Mouse (Mus musculus): Measurements from ENCODE around the gene Serpina11. TPM values are rescaled to one million over a fixed set of nuclear protein-coding genes. Genes with fewer than 3 reads are reported as not detected.

The Serpina11 gene
- polyA plus RNA-seq, 1 experiment from 2014 or later = not detected

DNA sequence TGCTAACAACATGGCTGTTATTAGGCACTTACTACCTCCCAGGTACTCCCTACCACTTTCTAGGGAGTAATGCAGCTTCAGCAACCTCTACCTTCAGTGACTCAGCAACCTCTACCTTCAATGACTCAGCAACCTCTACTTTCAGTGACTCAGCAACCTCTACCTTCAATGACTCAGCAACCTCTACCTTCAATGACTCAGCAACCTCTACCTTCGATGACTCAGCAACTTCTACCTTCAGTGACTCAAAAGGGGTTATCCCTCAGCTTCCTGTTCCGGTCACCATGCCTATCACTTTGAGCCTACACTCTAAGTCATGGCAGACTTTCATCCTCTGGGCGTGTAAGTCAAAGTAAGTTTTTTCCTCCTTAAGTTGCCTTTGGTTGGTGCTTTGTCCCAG lies 10.8 kb upstream of the Serpina11 start:
- Histone ChIP-seq H3K4me1 (ENCODE audit: control insufficient read depth, insufficient read depth, low read length) (no peaks in the 10 kb centered on the region), H3K9me3 (ENCODE audit: control insufficient read depth, low read length) (no peaks in the 10 kb centered on the region), H3K27ac (ENCODE audit: low read depth, low read length) (no peak overlapping the region), H3K36me3 (ENCODE audit: control insufficient read depth, insufficient read depth, low read length) (no peaks in the 10 kb centered on the region), H3K4me3 (ENCODE audit: low read depth, low read length) (no peak overlapping the region), H3K4me2 (no peak overlapping the region), H3K9ac (ENCODE audit: low read length) (no peak overlapping the region), H3K27me3 (ENCODE audit: control insufficient read depth, insufficient read depth, low read length) (no peaks in the 10 kb centered on the region)
- 88% methylated on average over 3 of the region's 3 CpGs for WGBS
- DNase-seq (ENCODE audit: low spot score, missing footprints) = no peak
- no peak for ATAC-seq (ENCODE audit: low FRiP score)

DNA sequence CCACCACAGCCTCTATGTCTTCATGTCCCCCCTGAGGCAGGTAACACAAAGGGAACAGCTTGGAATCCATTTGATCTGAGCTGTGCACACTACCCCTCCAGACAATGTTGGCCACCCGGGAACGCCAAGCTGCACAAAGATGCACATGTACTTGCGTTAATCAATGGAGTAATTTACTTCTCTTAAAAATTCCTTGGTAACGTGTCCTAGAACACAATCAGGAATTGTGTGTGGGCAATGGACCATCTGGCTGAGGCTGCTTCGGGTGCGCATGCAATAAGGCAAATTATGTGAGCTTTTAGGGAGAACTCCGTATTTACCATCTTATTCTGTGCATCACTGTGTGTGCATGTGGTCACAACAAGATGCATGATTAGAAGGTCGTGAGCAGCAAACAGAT lies 9.9 kb upstream of the Serpina11 start:
- no peak overlapping the region for H3K4me2 ChIP-seq
- H3K9me3 ChIP-seq (ENCODE audit: control insufficient read depth, low read length) = no peaks in the 10 kb centered on the region
- no peaks in the 10 kb centered on the region for H3K36me3 ChIP-seq (ENCODE audit: control insufficient read depth, insufficient read depth, low read length)
- H3K4me3 ChIP-seq (ENCODE audit: low read depth, low read length) = no peak overlapping the region
- no peak for ATAC-seq (ENCODE audit: low FRiP score)
- DNase-seq (ENCODE audit: low spot score, missing footprints) = no peak
- WGBS = 87% methylated on average over 8 of the region's 8 CpGs
- H3K27ac ChIP-seq (ENCODE audit: low read depth, low read length) = no peak overlapping the region
- H3K27me3 ChIP-seq (ENCODE audit: control insufficient read depth, insufficient read depth, low read length) = no peaks in the 10 kb centered on the region
- no peak overlapping the region for H3K9ac ChIP-seq (ENCODE audit: low read length)
- no peaks in the 10 kb centered on the region for H3K4me1 ChIP-seq (ENCODE audit: control insufficient read depth, insufficient read depth, low read length)

DNA sequence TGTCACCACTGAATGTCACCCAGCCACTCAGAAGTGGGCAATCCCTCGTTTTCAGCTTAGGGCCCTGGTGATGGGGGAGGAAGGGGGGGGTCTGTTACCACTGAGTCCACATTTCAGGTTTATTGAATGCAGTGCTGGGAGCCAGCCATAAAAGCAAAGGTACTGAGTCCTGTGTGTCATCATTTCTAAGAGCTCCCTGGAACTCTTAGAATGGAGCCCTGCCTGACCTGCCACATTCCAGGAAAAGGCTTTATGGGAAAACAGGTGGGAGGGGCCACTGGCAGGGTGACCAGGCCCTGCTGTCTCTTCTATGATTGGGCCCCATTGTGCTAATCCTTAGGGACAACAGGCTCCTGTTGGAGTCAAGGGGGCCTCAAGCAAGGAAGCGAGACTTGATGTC lies 6.8 kb upstream of the Serpina11 start:
- H3K27ac ChIP-seq (ENCODE audit: low read depth, low read length) = no peak overlapping the region
- no peak for ATAC-seq (ENCODE audit: low FRiP score)

DNA sequence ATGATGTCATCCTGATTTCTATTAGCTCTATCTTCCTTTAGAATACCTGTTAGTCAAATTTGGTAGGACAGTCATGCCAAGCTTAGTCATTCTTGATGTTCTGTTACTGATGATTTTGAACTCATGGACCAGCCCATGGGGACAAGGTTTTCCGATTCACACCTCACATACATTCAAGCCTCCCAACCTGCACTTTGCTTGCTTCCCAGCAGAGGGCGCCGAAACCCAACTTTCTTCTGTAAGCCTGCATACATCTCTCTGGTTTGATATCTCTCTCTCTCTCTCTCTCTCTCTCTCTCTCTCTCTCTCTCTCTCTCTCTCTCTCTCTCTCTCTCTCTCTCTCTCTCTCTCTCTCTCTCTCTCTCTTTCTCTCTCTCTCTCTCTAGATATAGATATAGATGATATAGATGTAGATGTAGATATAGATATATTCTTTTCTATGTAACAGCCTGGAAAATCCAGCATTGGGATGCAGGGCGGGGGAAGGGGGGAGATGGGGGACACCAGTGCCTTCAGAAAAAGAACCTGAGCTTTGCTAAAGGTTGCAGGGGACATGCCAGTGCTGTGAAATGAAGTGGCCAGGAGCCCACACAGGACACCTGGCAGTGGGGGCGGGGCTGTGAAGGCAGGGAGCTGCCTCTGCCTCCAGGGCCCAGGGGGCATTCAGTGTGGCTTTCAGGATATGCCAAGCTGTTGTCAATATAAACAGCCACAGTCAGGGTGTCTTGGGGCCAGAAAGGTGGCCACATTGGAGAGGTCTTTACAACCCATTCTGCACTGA lies 5.7 kb upstream of the Serpina11 start:
- Histone ChIP-seq H3K9ac (ENCODE audit: low read length) (no peak overlapping the region), H3K9me3 (ENCODE audit: control insufficient read depth, low read length) (no peaks in the 10 kb centered on the region), H3K27ac (ENCODE audit: low read depth, low read length) (no peak overlapping the region), H3K4me1 (ENCODE audit: control insufficient read depth, insufficient read depth, low read length) (no peaks in the 10 kb centered on the region), H3K4me2 (no peak overlapping the region), H3K27me3 (ENCODE audit: control insufficient read depth, insufficient read depth, low read length) (no peaks in the 10 kb centered on the region), H3K4me3 (ENCODE audit: low read depth, low read length) (no peak overlapping the region), H3K36me3 (ENCODE audit: control insufficient read depth, insufficient read depth, low read length) (no peaks in the 10 kb centered on the region)
- 45% methylated on average over 5 of the region's 5 CpGs for WGBS
- ATAC-seq (ENCODE audit: low FRiP score) (peak; percentile 55; the same call in 1 of the 2 replicates), DNase-seq (ENCODE audit: low spot score, missing footprints) (peak; percentile 97)

More for the DNA sequence above, 6.8 kb upstream of the Serpina11 start:
- Histone ChIP-seq H3K9ac (ENCODE audit: low read length) (no peak overlapping the region), H3K27me3 (ENCODE audit: control insufficient read depth, insufficient read depth, low read length) (no peaks in the 10 kb centered on the region), H3K9me3 (ENCODE audit: control insufficient read depth, low read length) (no peaks in the 10 kb centered on the region), H3K4me1 (ENCODE audit: control insufficient read depth, insufficient read depth, low read length) (no peaks in the 10 kb centered on the region), H3K36me3 (ENCODE audit: control insufficient read depth, insufficient read depth, low read length) (no peaks in the 10 kb centered on the region), H3K4me3 (ENCODE audit: low read depth, low read length) (no peak overlapping the region), H3K4me2 (no peak overlapping the region)
- DNase-seq (ENCODE audit: low spot score, missing footprints) = no peak
- WGBS = 78% methylated on average over 2 of the region's 2 CpGs

DNA sequence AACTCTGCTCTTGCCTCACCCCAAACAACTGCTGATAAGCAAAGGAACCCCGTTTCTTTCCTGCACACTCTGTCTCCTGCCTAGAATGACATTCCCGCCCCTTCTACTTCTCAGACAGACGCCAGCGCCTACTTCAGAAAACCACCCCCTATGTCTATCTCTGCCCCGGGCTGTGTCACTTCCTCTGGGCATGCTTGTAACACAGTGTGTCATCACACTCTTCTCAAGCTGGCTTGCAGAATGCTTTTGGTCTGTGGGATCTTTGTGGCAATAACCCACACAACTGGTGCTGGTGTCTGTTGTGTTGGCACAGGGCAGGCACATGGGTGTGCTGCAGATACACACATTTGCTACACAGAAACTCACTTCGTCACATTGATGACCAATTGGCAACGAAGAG lies 3.2 kb upstream of the Serpina11 start:
- Histone ChIP-seq H3K27me3 (ENCODE audit: control insufficient read depth, insufficient read depth, low read length) (no peaks in the 10 kb centered on the region), H3K4me3 (ENCODE audit: low read depth, low read length) (no peak overlapping the region), H3K27ac (ENCODE audit: low read depth, low read length) (no peak overlapping the region), H3K9me3 (ENCODE audit: control insufficient read depth, low read length) (no peaks in the 10 kb centered on the region), H3K36me3 (ENCODE audit: control insufficient read depth, insufficient read depth, low read length) (no peaks in the 10 kb centered on the region), H3K9ac (ENCODE audit: low read length) (no peak overlapping the region), H3K4me2 (no peak overlapping the region), H3K4me1 (ENCODE audit: control insufficient read depth, insufficient read depth, low read length) (no peaks in the 10 kb centered on the region)
- DNase-seq (ENCODE audit: low spot score, missing footprints) (no peak), ATAC-seq (ENCODE audit: low FRiP score) (no peak)
- WGBS = 85% methylated on average over 7 of the region's 7 CpGs

DNA sequence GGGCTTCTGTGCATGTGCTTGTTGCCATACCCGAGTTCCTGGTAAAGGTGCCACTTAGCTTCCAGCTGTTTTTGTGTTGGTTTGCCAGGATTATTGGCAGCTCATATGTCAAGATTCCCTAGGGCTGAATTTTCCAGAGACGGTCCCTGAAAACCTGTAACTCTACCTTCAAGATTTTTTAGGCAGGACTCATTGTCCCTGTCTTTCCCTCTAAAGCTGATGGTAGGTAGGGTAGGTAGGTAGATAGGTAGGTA lies 316 bp downstream of the Serpina11 start:
- Histone ChIP-seq H3K27me3 (ENCODE audit: control insufficient read depth, insufficient read depth, low read length) (no peaks in the 10 kb centered on the region), H3K4me2 (no peak overlapping the region), H3K4me3 (ENCODE audit: low read depth, low read length) (no peak overlapping the region), H3K36me3 (ENCODE audit: control insufficient read depth, insufficient read depth, low read length) (no peaks in the 10 kb centered on the region), H3K9ac (ENCODE audit: low read length) (no peak overlapping the region), H3K4me1 (ENCODE audit: control insufficient read depth, insufficient read depth, low read length) (no peaks in the 10 kb centered on the region), H3K9me3 (ENCODE audit: control insufficient read depth, low read length) (no peaks in the 10 kb centered on the region), H3K27ac (ENCODE audit: low read depth, low read length) (no peak overlapping the region)
- WGBS = 68% methylated on average over 2 of the region's 2 CpGs
- ATAC-seq (ENCODE audit: low FRiP score) = no peak
- DNase-seq (ENCODE audit: low spot score, missing footprints) = no peak

DNA sequence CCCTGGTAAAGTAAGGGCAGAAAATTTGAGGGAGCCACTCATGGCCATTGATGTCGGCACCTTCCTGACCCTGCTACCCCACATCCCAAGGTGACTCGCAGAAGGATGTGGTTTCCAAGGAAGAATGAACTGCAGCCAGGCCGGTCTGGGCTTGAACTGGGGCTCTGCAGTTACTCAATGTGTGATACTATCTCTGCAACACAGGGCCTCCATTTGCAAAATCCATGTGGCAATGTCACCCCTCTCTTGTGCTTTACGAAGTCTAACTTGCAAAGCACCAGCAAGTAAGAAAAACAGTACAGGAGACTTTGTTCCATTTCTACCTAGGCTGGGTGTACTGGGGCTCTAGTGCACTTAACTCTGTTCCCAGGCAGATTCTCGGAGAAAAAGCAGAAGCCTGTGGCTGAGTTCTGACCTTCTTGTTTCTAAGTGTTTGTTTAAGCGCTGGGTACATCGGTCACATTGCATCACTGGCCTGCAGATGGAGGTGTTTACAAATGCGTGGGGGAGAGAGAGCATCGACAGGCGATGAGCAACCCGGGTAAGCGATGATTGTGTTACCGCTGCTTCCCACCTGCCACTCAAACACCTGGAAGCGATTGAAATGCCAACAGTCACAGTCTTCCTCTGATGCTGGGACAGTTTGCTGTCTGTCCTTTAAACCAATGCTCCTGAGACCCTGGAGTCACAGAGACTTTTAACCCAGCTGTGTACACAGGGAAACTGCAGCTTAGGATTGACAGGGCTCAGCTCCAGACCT lies 823 bp downstream of the Serpina11 start:
- Histone ChIP-seq H3K27me3 (ENCODE audit: control insufficient read depth, insufficient read depth, low read length) (no peaks in the 10 kb centered on the region), H3K4me2 (no peak overlapping the region), H3K9ac (ENCODE audit: low read length) (no peak overlapping the region), H3K4me1 (ENCODE audit: control insufficient read depth, insufficient read depth, low read length) (no peaks in the 10 kb centered on the region), H3K36me3 (ENCODE audit: control insufficient read depth, insufficient read depth, low read length) (no peaks in the 10 kb centered on the region), H3K4me3 (ENCODE audit: low read depth, low read length) (no peak overlapping the region), H3K9me3 (ENCODE audit: control insufficient read depth, low read length) (no peaks in the 10 kb centered on the region), H3K27ac (ENCODE audit: low read depth, low read length) (no peak overlapping the region)
- WGBS = 68% methylated on average over 14 of the region's 14 CpGs
- no peak for DNase-seq (ENCODE audit: low spot score, missing footprints)
- no peak for ATAC-seq (ENCODE audit: low FRiP score)

DNA sequence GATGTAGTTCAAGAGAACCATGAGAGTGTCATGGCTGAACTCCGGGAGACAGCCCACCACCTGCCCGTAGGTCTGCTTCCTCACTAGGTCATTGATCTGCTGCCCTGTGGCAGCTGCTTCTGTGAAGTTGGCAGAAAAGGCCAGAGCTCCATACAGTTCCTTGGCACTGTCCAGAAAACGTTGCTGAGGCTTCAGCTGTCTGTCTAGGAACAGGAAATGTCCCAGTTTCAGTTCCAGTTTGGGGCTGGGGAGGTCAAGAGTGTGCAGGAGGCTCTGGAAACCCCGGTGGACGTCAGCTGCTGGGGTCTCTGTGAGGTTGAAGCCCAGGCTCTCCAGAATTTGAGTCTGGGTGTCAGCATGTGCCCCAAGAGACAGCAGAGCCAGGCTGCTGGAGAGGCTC lies 3.9 kb downstream of the Serpina11 start:
- no peaks in the 10 kb centered on the region for H3K27me3 ChIP-seq (ENCODE audit: control insufficient read depth, insufficient read depth, low read length)
- no peak overlapping the region for H3K9ac ChIP-seq (ENCODE audit: low read length)
- H3K36me3 ChIP-seq (ENCODE audit: control insufficient read depth, insufficient read depth, low read length) = no peaks in the 10 kb centered on the region
- DNase-seq (ENCODE audit: low spot score, missing footprints) (no peak), ATAC-seq (ENCODE audit: low FRiP score) (no peak)
- no peaks in the 10 kb centered on the region for H3K9me3 ChIP-seq (ENCODE audit: control insufficient read depth, low read length)
- no peak overlapping the region for H3K27ac ChIP-seq (ENCODE audit: low read depth, low read length)
- H3K4me3 ChIP-seq (ENCODE audit: low read depth, low read length) = no peak overlapping the region
- no peaks in the 10 kb centered on the region for H3K4me1 ChIP-seq (ENCODE audit: control insufficient read depth, insufficient read depth, low read length)
- WGBS = 72% methylated on average over 5 of the region's 5 CpGs
- H3K4me2 ChIP-seq = no peak overlapping the region

DNA sequence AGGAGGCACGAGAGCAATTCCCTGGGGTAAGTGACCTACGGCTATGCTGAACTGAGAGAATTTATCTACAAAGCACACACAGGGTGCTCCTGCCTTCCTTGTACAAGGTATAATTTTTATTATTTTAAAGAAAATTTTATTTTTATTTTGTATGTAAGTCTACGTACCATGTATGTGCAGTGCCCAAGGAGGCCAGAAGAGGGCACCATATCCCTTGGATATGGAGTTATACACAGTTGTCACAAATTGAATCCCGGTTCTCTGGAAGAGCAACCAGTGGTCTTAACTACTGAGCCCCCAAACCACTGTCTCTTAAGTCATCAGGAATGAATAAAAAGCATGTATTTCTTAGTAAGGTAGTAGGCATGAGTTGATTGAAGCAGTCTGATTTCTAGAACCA lies 4.8 kb downstream of the Serpina11 start:
- ATAC-seq (ENCODE audit: low FRiP score) (no peak), DNase-seq (ENCODE audit: low spot score, missing footprints) (no peak)
- no peaks in the 10 kb centered on the region for H3K36me3 ChIP-seq (ENCODE audit: control insufficient read depth, insufficient read depth, low read length)
- 70% methylated on average over 4 of the region's 4 CpGs for WGBS
- no peaks in the 10 kb centered on the region for H3K4me1 ChIP-seq (ENCODE audit: control insufficient read depth, insufficient read depth, low read length)
- H3K27ac ChIP-seq (ENCODE audit: low read depth, low read length) = no peak overlapping the region
- H3K4me2 ChIP-seq = no peak overlapping the region
- no peaks in the 10 kb centered on the region for H3K9me3 ChIP-seq (ENCODE audit: control insufficient read depth, low read length)
- no peak overlapping the region for H3K9ac ChIP-seq (ENCODE audit: low read length)
- H3K4me3 ChIP-seq (ENCODE audit: low read depth, low read length) = no peak overlapping the region
- H3K27me3 ChIP-seq (ENCODE audit: control insufficient read depth, insufficient read depth, low read length) = no peaks in the 10 kb centered on the region

Measured in midbrain, embryonic 11.5 days (tissue).